Mouse (Mus musculus) layer of hippocampus, postnatal 36 days (tissue): Measurements from ENCODE around the gene Tcf7l1. TPM values are rescaled to one million over a fixed set of nuclear protein-coding genes. Genes with fewer than 3 reads are reported as not detected.
A peak's percentile ranks its signal among the peaks of the same experiment; 100 is the strongest.

Experiments
- DNase-seq, 2 experiments: peaks; one replicate each; pipeline ENCODE4 v3.0.0; 2022
- total RNA-seq, 2 experiments: library from RNA; stranded (reverse); gene quantifications; 2 replicates each; pipeline ENCODE4 v1.2.3; 2021

The Tcf7l1 gene
- total RNA-seq, 2 experiments from 2014 or later = 2.9 to 3.6 TPM

GRCm38 (mm10) chr6:72696601-72697335 is 92.3 kb downstream of the Tcf7l1 start:
- no peak for DNase-seq

GRCm38 (mm10) chr6:72694791-72695204 is 94.3 kb downstream of the Tcf7l1 start:
- DNase-seq = no peak

- no peak for DNase-seq
These were observed 94.8 kb downstream of the Tcf7l1 start for GRCm38 (mm10) chr6:72694047-72694790.

- no peak for DNase-seq
These were observed 96.6 kb downstream of the Tcf7l1 start for GRCm38 (mm10) chr6:72692469-72692868.

- no peak for DNase-seq
These were observed 97.5 kb downstream of the Tcf7l1 start for GRCm38 (mm10) chr6:72691549-72691948.

GRCm38 (mm10) chr6:72690595-72690994 is 98.5 kb downstream of the Tcf7l1 start:
- no peak for DNase-seq

- DNase-seq = no peak
These were observed 99.1 kb downstream of the Tcf7l1 start for GRCm38 (mm10) chr6:72690001-72690400.

- no peak for DNase-seq
These were observed 100.0 kb downstream of the Tcf7l1 start for GRCm38 (mm10) chr6:72689046-72689445.

GRCm38 (mm10) chr6:72685165-72685564 is 103.9 kb downstream of the Tcf7l1 start:
- peak; percentile 11 to 22 for DNase-seq

GRCm38 (mm10) chr6:72684260-72684805 is 104.7 kb downstream of the Tcf7l1 start:
- DNase-seq = no peak

GRCm38 (mm10) chr6:72682238-72682637 is 106.8 kb downstream of the Tcf7l1 start:
- no peak for DNase-seq

GRCm38 (mm10) chr6:72680936-72681335 is 108.1 kb downstream of the Tcf7l1 start:
- DNase-seq = no peak

GRCm38 (mm10) chr6:72678631-72679030 is 110.4 kb downstream of the Tcf7l1 start:
- no peak for DNase-seq

GRCm38 (mm10) chr6:72677510-72678220 is 111.4 kb downstream of the Tcf7l1 start:
- DNase-seq = no peak

- no peak for DNase-seq
These were observed 112.0 kb downstream of the Tcf7l1 start for GRCm38 (mm10) chr6:72677079-72677478.

GRCm38 (mm10) chr6:72676376-72676775 is 112.7 kb downstream of the Tcf7l1 start:
- DNase-seq = no peak

- DNase-seq = no peak
These were observed 115.3 kb downstream of the Tcf7l1 start for GRCm38 (mm10) chr6:72673751-72674150.

- no peak for DNase-seq
These were observed 117.9 kb downstream of the Tcf7l1 start for GRCm38 (mm10) chr6:72671129-72671528.

- DNase-seq = peak; percentile 31 to 54
These were observed 122.0 kb downstream of the Tcf7l1 start for GRCm38 (mm10) chr6:72667021-72667420.

GRCm38 (mm10) chr6:72664290-72664689 is 124.8 kb downstream of the Tcf7l1 start:
- no peak for DNase-seq

- DNase-seq = no peak
These were observed 126.1 kb downstream of the Tcf7l1 start for GRCm38 (mm10) chr6:72663000-72663399.

GRCm38 (mm10) chr6:72660391-72660720 is 128.7 kb downstream of the Tcf7l1 start:
- DNase-seq = no peak
